Mouse (Mus musculus) pancreas, adult 10 weeks (tissue): ENCODE measurements around the gene Fv1. TPM values are rescaled to one million over a fixed set of nuclear protein-coding genes. Genes with fewer than 3 reads are reported as not detected.

Source experiments
- polyA plus RNA-seq: library from polyadenylated mRNA; stranded (reverse); fragments of 350-450 nt; fragmentation: Illumina TruSeq; extraction: RNeasy Lipid Tissue Mini Kit (QIAGEN cat#74804); gene quantifications from one replicate; pipeline ENCODE4 v1.2.3, GENCODE M21; 2015; ENCODE audit warnings: low read depth, low replicate concordance; ENCODE audit not compliant: insufficient read depth

Gene Fv1
- 1.4 TPM for polyA plus RNA-seq

GRCm38 (mm10) chr4:147868450-147869031 lies at the start of gene Fv1, which contains the start of gene Miip:
TSS of gene Fv1 (plus strand) at chr4:147868979.
TSS of gene Miip (minus strand) at chr4:147868816.

GRCm38 (mm10) chr4:147847614-147848583 lies 20.9 kb upstream of the Fv1 start, which contains the start of gene Zfp933:
TSS of gene Zfp933 (minus strand) at chr4:147848366.

DNA sequence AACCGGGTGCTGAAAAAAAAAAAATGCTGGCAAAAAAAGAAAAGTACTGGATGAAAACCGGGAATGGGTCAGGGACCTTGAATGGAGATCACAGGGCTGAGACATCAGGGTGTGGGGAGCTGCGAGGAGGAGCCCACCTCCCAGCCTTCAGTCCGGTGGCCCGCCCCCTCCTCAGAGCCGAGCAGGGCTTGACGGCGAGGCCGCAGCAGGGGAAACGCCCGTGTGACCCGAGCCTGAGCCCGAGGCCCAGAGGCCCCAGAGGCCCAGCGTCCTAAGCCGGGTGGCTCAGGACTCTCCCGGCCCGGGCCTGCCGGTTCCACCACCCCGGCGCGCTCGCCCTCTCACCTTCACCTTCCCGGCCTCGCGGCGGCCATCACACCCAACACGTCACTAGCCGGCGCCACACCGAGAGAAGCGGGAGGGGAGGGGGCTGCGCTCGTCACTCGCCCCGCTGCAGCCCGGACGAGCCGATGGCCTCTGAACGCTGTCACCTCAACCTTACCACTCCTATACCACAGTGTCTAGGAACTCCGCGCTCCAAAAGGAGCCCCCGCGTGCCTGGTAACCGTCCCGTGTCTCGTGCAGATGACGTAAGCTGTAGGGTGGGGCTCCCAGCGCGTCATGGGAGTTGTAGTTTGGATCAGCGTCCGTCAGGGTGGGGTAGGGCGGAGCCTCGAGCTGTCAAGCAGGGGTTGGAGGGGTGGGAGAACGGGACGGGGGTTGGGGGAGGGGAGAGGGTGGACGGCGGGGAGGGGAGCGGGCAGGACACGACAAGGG lies 35.7 kb downstream of the Fv1 start, which contains the start of gene Mfn2:
Mfn2 (minus strand) TSS at position 392 of the 777 bp plus-strand sequence.

Other genes starting within 250 kb of the Fv1 start
- gene Zfp979, start 226.5 kb upstream of the Fv1 start, polyA plus RNA-seq, result 2.3 TPM
- not detected for gene Zfp534, start 166.4 kb upstream of the Fv1 start, polyA plus RNA-seq
- gene Zfp984, start 59.2 kb upstream of the Fv1 start, polyA plus RNA-seq, result 3.6 TPM
- 2.1 TPM for gene Zfp933, start 20.6 kb upstream of the Fv1 start, polyA plus RNA-seq
- 26.2 TPM for gene Miip, start 163 bp upstream of the Fv1 start, polyA plus RNA-seq
- gene Mfn2, start 35.7 kb downstream of the Fv1 start, polyA plus RNA-seq, result 8.5 TPM
- 12.8 TPM for gene Plod1, start 67.8 kb downstream of the Fv1 start, polyA plus RNA-seq
- 7.1 TPM for gene 2510039O18Rik, start 71.9 kb downstream of the Fv1 start, polyA plus RNA-seq
- gene Nppb, start 116.8 kb downstream of the Fv1 start, polyA plus RNA-seq, result not detected
- not detected for gene Nppa, start 131.7 kb downstream of the Fv1 start, polyA plus RNA-seq
- 2.5 TPM for gene Clcn6, start 169.8 kb downstream of the Fv1 start, polyA plus RNA-seq
- 21.1 TPM for gene Mthfr, start 170.1 kb downstream of the Fv1 start, polyA plus RNA-seq
- 11.2 TPM for gene Agtrap, start 219.1 kb downstream of the Fv1 start, polyA plus RNA-seq